Mouse (Mus musculus): ENCODE results near the gene Usp2. TPM values are rescaled to one million over a fixed set of nuclear protein-coding genes. Genes with fewer than 3 reads are reported as not detected.

The Usp2 gene
- polyA plus RNA-seq, 1 experiment from 2014 or later: 10.5 TPM

- Histone ChIP-seq H3K27me3 (peaks cover 16% of the 10 kb centered on the region; the same call in 1 of the 2 replicates), H3K4me1 (peaks cover 65% of the 10 kb centered on the region), H3K4me2 (peak overlapping the region; percentile 95), H3K9ac (peak overlapping the region; percentile 70), H3K36me3 (peaks cover 13% of the 10 kb centered on the region), H3K27ac (peak overlapping the region; percentile 87), H3K4me3 (peak overlapping the region; percentile 70), H3K9me3 (no peaks in the 10 kb centered on the region)
- ATAC-seq (ENCODE audit: borderline replicate concordance, extremely low read depth, low FRiP score, low TSS enrichment): peak; percentile 12; the same call in 1 of the 2 replicates
- 2% methylated on average over 49 of the region's 49 CpGs for WGBS
Measured at GRCm38 (mm10) chr9:44134851-44135730, 68.3 kb downstream of the Usp2 start.

- WGBS: 22% methylated on average over 7 of the region's 7 CpGs
- Histone ChIP-seq H3K4me3 (peak overlapping the region; percentile 70), H3K9me3 (no peaks in the 10 kb centered on the region), H3K9ac (peak overlapping the region; percentile 70), H3K36me3 (peaks cover 19% of the 10 kb centered on the region), H3K27ac (peak overlapping the region; percentile 87), H3K4me1 (peaks cover 58% of the 10 kb centered on the region), H3K27me3 (peaks cover 16% of the 10 kb centered on the region; the same call in 1 of the 2 replicates), H3K4me2 (peak overlapping the region; percentile 95)
- peak; percentile 24; the same call in 1 of the 2 replicates for ATAC-seq (ENCODE audit: borderline replicate concordance, extremely low read depth, low FRiP score, low TSS enrichment)
Measured at GRCm38 (mm10) chr9:44135731-44136411, 69.0 kb downstream of the Usp2 start.

- Histone ChIP-seq H3K4me1 (peaks cover 39% of the 10 kb centered on the region), H3K4me3 (no peak overlapping the region), H3K36me3 (peaks cover 27% of the 10 kb centered on the region), H3K27ac (no peak overlapping the region), H3K4me2 (no peak overlapping the region), H3K9ac (no peak overlapping the region), H3K27me3 (peaks cover 12% of the 10 kb centered on the region; the same call in 1 of the 2 replicates), H3K9me3 (no peaks in the 10 kb centered on the region)
- ATAC-seq (ENCODE audit: borderline replicate concordance, extremely low read depth, low FRiP score, low TSS enrichment): no peak
- WGBS: 44% methylated on average over 4 of the region's 4 CpGs
Measured at GRCm38 (mm10) chr9:44137846-44138245, 71.0 kb downstream of the Usp2 start.

GRCm38 (mm10) chr9:44141951-44142350 lies 75.1 kb downstream of the Usp2 start:
- WGBS: 69% methylated on average over 5 of the region's 5 CpGs
- H3K4me1 ChIP-seq: no peaks in the 10 kb centered on the region
- H3K27me3 ChIP-seq: no peaks in the 10 kb centered on the region
- no peak for ATAC-seq (ENCODE audit: borderline replicate concordance, extremely low read depth, low FRiP score, low TSS enrichment)
- no peak overlapping the region for H3K9ac ChIP-seq
- H3K27ac ChIP-seq: no peak overlapping the region
- no peak overlapping the region for H3K4me3 ChIP-seq
- H3K36me3 ChIP-seq: peaks cover 39% of the 10 kb centered on the region
- H3K4me2 ChIP-seq: no peak overlapping the region
- no peaks in the 10 kb centered on the region for H3K9me3 ChIP-seq

GRCm38 (mm10) chr9:44143421-44143820 lies 76.6 kb downstream of the Usp2 start:
- Histone ChIP-seq H3K4me3 (no peak overlapping the region), H3K9ac (no peak overlapping the region), H3K4me1 (no peaks in the 10 kb centered on the region), H3K9me3 (no peaks in the 10 kb centered on the region), H3K36me3 (peaks cover 37% of the 10 kb centered on the region), H3K27me3 (no peaks in the 10 kb centered on the region), H3K27ac (peak overlapping the region; percentile 25; the same call in 1 of the 2 replicates), H3K4me2 (no peak overlapping the region)
- 90% methylated on average over 5 of the region's 5 CpGs for WGBS
- ATAC-seq (ENCODE audit: borderline replicate concordance, extremely low read depth, low FRiP score, low TSS enrichment): no peak

- peaks cover 35% of the 10 kb centered on the region for H3K36me3 ChIP-seq
- 31% methylated on average over 7 of the region's 8 CpGs for WGBS
- no peaks in the 10 kb centered on the region for H3K4me1 ChIP-seq
- no peak overlapping the region for H3K9ac ChIP-seq
- no peak; the same call in 1 of the 2 replicates for ATAC-seq (ENCODE audit: borderline replicate concordance, extremely low read depth, low FRiP score, low TSS enrichment)
- no peaks in the 10 kb centered on the region for H3K27me3 ChIP-seq
- no peak overlapping the region for H3K4me3 ChIP-seq
- 0 out of 2 replicates have a peak overlapping the region, but pooled peaks have one; percentile 6 for H3K27ac ChIP-seq
- no peaks in the 10 kb centered on the region for H3K9me3 ChIP-seq
- H3K4me2 ChIP-seq: no peak overlapping the region
Measured at GRCm38 (mm10) chr9:44144023-44144717, 77.3 kb downstream of the Usp2 start.

GRCm38 (mm10) chr9:44144718-44145060 lies 77.9 kb downstream of the Usp2 start:
- H3K36me3 ChIP-seq: peaks cover 35% of the 10 kb centered on the region
- H3K4me3 ChIP-seq: no peak overlapping the region
- ATAC-seq (ENCODE audit: borderline replicate concordance, extremely low read depth, low FRiP score, low TSS enrichment): no peak
- no peaks in the 10 kb centered on the region for H3K27me3 ChIP-seq
- no peak overlapping the region for H3K4me2 ChIP-seq
- no peaks in the 10 kb centered on the region for H3K4me1 ChIP-seq
- no peak overlapping the region for H3K9ac ChIP-seq
- no peaks in the 10 kb centered on the region for H3K9me3 ChIP-seq
- H3K27ac ChIP-seq: 0 out of 2 replicates have a peak overlapping the region, but pooled peaks have one; percentile 6

Other genes starting within 250 kb of the Usp2 start
- 1.6 and 4.1 TPM in 2 replicates for gene Thy1, start 23.6 kb upstream of the Usp2 start, polyA plus RNA-seq (2015; fragmentation: Nextera tagmentation; extraction: Ambion mirVana)
- gene Mfrp, start 34.7 kb downstream of the Usp2 start, polyA plus RNA-seq (2015; fragmentation: Nextera tagmentation; extraction: Ambion mirVana): 0.14 and 0.28 TPM in 2 replicates
- 6.3 and 6.5 TPM in 2 replicates for gene C1qtnf5, start 40.2 kb downstream of the Usp2 start, polyA plus RNA-seq (2015; fragmentation: Nextera tagmentation; extraction: Ambion mirVana)
- 0.17 and 0.21 TPM in 2 replicates for gene Gm49380, start 46.5 kb downstream of the Usp2 start, polyA plus RNA-seq (2015; fragmentation: Nextera tagmentation; extraction: Ambion mirVana)
- 69.9 and 71.4 TPM in 2 replicates for gene Rnf26, start 46.5 kb downstream of the Usp2 start, polyA plus RNA-seq (2015; fragmentation: Nextera tagmentation; extraction: Ambion mirVana)
- 86.2 and 92.9 TPM in 2 replicates for gene Mcam, start 67.4 kb downstream of the Usp2 start, polyA plus RNA-seq (2015; fragmentation: Nextera tagmentation; extraction: Ambion mirVana)
- gene Cbl, start 167.0 kb downstream of the Usp2 start, polyA plus RNA-seq (2015; fragmentation: Nextera tagmentation; extraction: Ambion mirVana): 13.5 and 15.4 TPM in 2 replicates
- 2.8 and 2.9 TPM in 2 replicates for gene Ccdc153, start 173.7 kb downstream of the Usp2 start, polyA plus RNA-seq (2015; fragmentation: Nextera tagmentation; extraction: Ambion mirVana)
- gene Pdzd3, start 184.4 kb downstream of the Usp2 start, polyA plus RNA-seq (2015; fragmentation: Nextera tagmentation; extraction: Ambion mirVana): 0.09 TPM in 1 of 2 replicates, not detected in the other
- gene Nlrx1, start 201.6 kb downstream of the Usp2 start, polyA plus RNA-seq (2015; fragmentation: Nextera tagmentation; extraction: Ambion mirVana): 9.9 and 11.0 TPM in 2 replicates
- gene Abcg4, start 221.6 kb downstream of the Usp2 start, polyA plus RNA-seq (2015; fragmentation: Nextera tagmentation; extraction: Ambion mirVana): 1.8 and 2.0 TPM in 2 replicates
- gene Hinfp, start 238.7 kb downstream of the Usp2 start, polyA plus RNA-seq (2015; fragmentation: Nextera tagmentation; extraction: Ambion mirVana): 21.4 and 21.7 TPM in 2 replicates

Data from lung, embryonic 15.5 days (tissue).